In the genomic region with DNA sequence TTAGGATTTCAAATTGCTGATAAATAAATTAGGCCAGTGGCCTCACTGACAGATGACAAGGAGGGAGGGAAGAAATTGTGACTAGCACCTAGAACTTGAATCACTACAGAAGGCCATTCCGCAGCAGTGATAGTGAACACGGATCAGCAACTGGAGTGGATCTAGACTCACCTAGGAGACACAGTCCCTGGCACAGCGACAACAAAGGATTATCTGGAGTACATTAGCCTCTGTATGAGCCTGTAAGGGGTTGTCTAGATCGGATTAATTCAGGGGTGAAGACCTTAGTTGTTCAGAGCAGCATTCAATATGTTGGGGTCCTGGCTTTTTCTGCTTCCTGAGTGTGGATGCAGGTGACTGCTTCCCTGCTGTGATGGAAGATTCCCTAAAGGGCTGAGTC, we compare ENCODE assay signal across 14 mouse cellular contexts. TPM values are rescaled to one million over a fixed set of nuclear protein-coding genes. Genes with fewer than 3 reads are reported as not detected.
"Had no signal": no experiment of that assay in that cellular context is flagged by ENCODE, and none has a peak within 500 bp of the region (broad histone marks: within the 10 kb centered on the region; RNA-seq: fewer than 3 reads in every experiment).

No protein-coding gene starts in this region.

- H3K36me3 ChIP-seq: lung, embryonic 15.5 days; midbrain, embryonic 13.5 days; midbrain, embryonic 15.5 days; neural tube, embryonic 12.5 days; stomach, embryonic 15.5 days had no signal

- H3K9me3 ChIP-seq: lung, embryonic 15.5 days; megakaryocyte, embryonic 14.5 days; midbrain, embryonic 13.5 days; midbrain, embryonic 15.5 days; neural tube, embryonic 12.5 days; stomach, embryonic 15.5 days had no signal

- H3K27me3 ChIP-seq: megakaryocyte, embryonic 14.5 days; neural tube, embryonic 12.5 days; stomach, embryonic 15.5 days had no signal

- H3K27ac ChIP-seq: lung, embryonic 15.5 days; macrophage; midbrain, embryonic 13.5 days; midbrain, embryonic 15.5 days; neural tube, embryonic 12.5 days; stomach, embryonic 15.5 days; stomach, postnatal 0 days had no signal

- H3K9ac ChIP-seq: lung, embryonic 15.5 days; midbrain, embryonic 13.5 days; midbrain, embryonic 15.5 days; neural tube, embryonic 12.5 days; stomach, embryonic 15.5 days had no signal

- H3K4me3 ChIP-seq: lung, embryonic 15.5 days; megakaryocyte, embryonic 14.5 days; midbrain, embryonic 13.5 days; midbrain, embryonic 15.5 days; neural tube, embryonic 12.5 days; stomach, embryonic 15.5 days had no signal

- H3K4me1 ChIP-seq: megakaryocyte, embryonic 14.5 days; neural tube, embryonic 12.5 days; stomach, embryonic 15.5 days had no signal

- H3K4me2 ChIP-seq: lung, embryonic 15.5 days; midbrain, embryonic 11.5 days; midbrain, embryonic 13.5 days; midbrain, embryonic 15.5 days; neural tube, embryonic 12.5 days; stomach, embryonic 15.5 days had no signal

RNA-seq across cellular contexts. Expression of a gene that starts 9.4 kb away (rescaled TPM):
- total RNA-seq: megakaryocyte progenitor cell, adult 5-6 weeks; monocyte, adult 5-6 weeks; neutrophil, adult 5-6 weeks had no signal
- polyA plus RNA-seq: macrophage; midbrain, embryonic 11.5 days; neural tube, embryonic 12.5 days; spleen, adult 2 months; testis, adult 2 months had no signal
